Mouse (Mus musculus): Measurements from ENCODE around the gene Ahdc1. TPM values are rescaled to one million over a fixed set of nuclear protein-coding genes. Genes with fewer than 3 reads are reported as not detected.

The Ahdc1 gene
- total and polyA plus RNA-seq, 3 experiments = 1.6 to 19.9 (median 8.4) TPM

- Histone ChIP-seq H3K4me3 (replicated peaks in 1 of 3; ENCODE audit: low read depth in 2 of 3, low read length in 2 of 3, poor library complexity in 1 of 3) (peak overlapping the region in 2 of 3 experiments; percentile 27 to 29), H3K27me3 (replicated peaks) (no peaks in the 10 kb centered on the region), H3K27ac (ENCODE audit: insufficient read depth, low read depth) (peak overlapping the region; percentile 39; the same call in 1 of the 2 replicates), H3K4me1 (ENCODE audit: control insufficient read depth in 1 of 2, insufficient read depth in 2 of 2) (peaks cover 37 to 80% of the 10 kb centered on the region in 2 experiments), H3K4me2 (ENCODE audit: insufficient read depth, low read depth, poor library complexity, severe bottlenecking) (no peak overlapping the region; the same call in 1 of the 2 replicates), H3K9me3 (replicated peaks; ENCODE audit: low read length) (no peaks in the 10 kb centered on the region), H3K79me2 (replicated peaks; ENCODE audit: control insufficient read depth, extremely low read depth, insufficient read depth, poor library complexity, severe bottlenecking) (no peaks in the 10 kb centered on the region; the same call in 1 of the 2 replicates), H3K9ac (ENCODE audit: insufficient read depth, low read depth) (no peak overlapping the region), H3K36me3 (replicated peaks in 1 of 2; ENCODE audit: control insufficient read depth in 1 of 2, insufficient read depth in 1 of 2, low read length in 1 of 2) (peaks cover 0 to 54% of the 10 kb centered on the region in 2 experiments)
- TF ChIP-seq KAT2A (IDR thresholded peaks at IDR 0.05; ENCODE audit: insufficient replicate concordance, low read length) = no peak
- TF ChIP-seq E2F4 (IDR thresholded peaks at IDR 0.05; ENCODE audit: insufficient replicate concordance, low read depth, low read length) = no peak
- TF ChIP-seq NELFE (IDR thresholded peaks at IDR 0.05; ENCODE audit: low read depth, low read length) = no peak
- TF ChIP-seq ELF1 (IDR thresholded peaks at IDR 0.05; ENCODE audit: low read depth, low read length) = no peak
- TF ChIP-seq SMC3 (IDR thresholded peaks at IDR 0.05; ENCODE audit: low read depth, low read length) = no peak
- no peak for TF ChIP-seq POLR2A (IDR thresholded peaks at IDR 0.05; ENCODE audit: low read depth, low read length)
- TF ChIP-seq MAFK (IDR thresholded peaks at IDR 0.05; ENCODE audit: insufficient replicate concordance, low read length) = no peak
- no peak for TF ChIP-seq USF2 (conservative IDR thresholded peaks at IDR 0.05; ENCODE audit: low read depth, low read length)
- TF ChIP-seq POLR2AphosphoS2 (IDR thresholded peaks at IDR 0.05; ENCODE audit: low read depth, low read length) = no peak
- TF ChIP-seq JUN (IDR thresholded peaks at IDR 0.05; ENCODE audit: insufficient read depth, low read depth, low read length) = no peak
- TF ChIP-seq TCF12 (IDR thresholded peaks at IDR 0.05; ENCODE audit: low read depth, low read length) = no peak
- no peak for TF ChIP-seq IRF4 (IDR thresholded peaks at IDR 0.05; ENCODE audit: low read depth, low read length)
- TF ChIP-seq MAZ (IDR thresholded peaks at IDR 0.05; ENCODE audit: low read depth, low read length) = no peak
- no peak for DNase-seq (ENCODE audit: extremely low read depth)
- dilution Hi-C loops (cut with MboI; ENCODE audit: extremely low pct_ligation_motif_present, extremely low pct_unique_long_range_greater_than_20kb, low sequenced_read_pairs) (no loop called here), in situ Hi-C loops (cut with MboI; ENCODE audit: low pct_ligation_motif_present, low pct_unique_long_range_greater_than_20kb, low sequenced_read_pairs) (no loop called here)
These were observed 40.4 kb downstream of the Ahdc1 start for GRCm38 (mm10) chr4:133051550-133051865.

GRCm38 (mm10) chr4:133052029-133052745 lies 41.1 kb downstream of the Ahdc1 start:
- dilution Hi-C loops (cut with MboI; ENCODE audit: extremely low pct_ligation_motif_present, extremely low pct_unique_long_range_greater_than_20kb, low sequenced_read_pairs) = no loop called here
- H3K9ac ChIP-seq (ENCODE audit: insufficient read depth, low read depth) = peak overlapping the region; percentile 2; the same call in 1 of the 2 replicates

More at GRCm38 (mm10) chr4:133052029-133052745, 41.1 kb downstream of the Ahdc1 start:
- Histone ChIP-seq H3K27ac (ENCODE audit: insufficient read depth, low read depth) (no peak overlapping the region), H3K4me3 (replicated peaks in 1 of 3; ENCODE audit: low read depth in 2 of 3, low read length in 2 of 3, poor library complexity in 1 of 3) (no peak overlapping the region), H3K36me3 (replicated peaks in 1 of 2; ENCODE audit: control insufficient read depth in 1 of 2, insufficient read depth in 1 of 2, low read length in 1 of 2) (peaks cover 0 to 48% of the 10 kb centered on the region in 2 experiments), H3K27me3 (replicated peaks) (no peaks in the 10 kb centered on the region), H3K4me2 (ENCODE audit: insufficient read depth, low read depth, poor library complexity, severe bottlenecking) (no peak overlapping the region), H3K4me1 (ENCODE audit: control insufficient read depth in 1 of 2, insufficient read depth in 2 of 2) (peaks cover 39 to 79% of the 10 kb centered on the region in 2 experiments), H3K9me3 (replicated peaks; ENCODE audit: low read length) (no peaks in the 10 kb centered on the region), H3K79me2 (replicated peaks; ENCODE audit: control insufficient read depth, extremely low read depth, insufficient read depth, poor library complexity, severe bottlenecking) (no peaks in the 10 kb centered on the region; the same call in 1 of the 2 replicates)
- no peak for DNase-seq (ENCODE audit: extremely low read depth)
- in situ Hi-C loops (cut with MboI; ENCODE audit: low pct_ligation_motif_present, low pct_unique_long_range_greater_than_20kb, low sequenced_read_pairs) = no loop called here
- TF ChIP-seq ETS1 (conservative IDR thresholded peaks at IDR 0.05; ENCODE audit: low read depth, low read length) (no peak), POLR2AphosphoS2 (IDR thresholded peaks at IDR 0.05; ENCODE audit: low read depth, low read length) (no peak)
